9 mouse cellular contexts compared by ENCODE assay signal in genomic region chr4:106955729-106956712, GRCm38 (mm10). TPM values are rescaled to one million over a fixed set of nuclear protein-coding genes. Genes with fewer than 3 reads are reported as not detected.
DNase-seq lines count a peak whose midpoint lies in the region; ATAC-seq and TF ChIP-seq lines count a peak whose summit lies in the region.
"Had no signal": no experiment of that assay in that cellular context is flagged by ENCODE, and none has a peak within 500 bp of the region (broad histone marks: within the 10 kb centered on the region; RNA-seq: fewer than 3 reads in every experiment).

No protein-coding gene starts in this region.

- no peaks in the 10 kb centered on the region for H3K27me3 ChIP-seq in forebrain, embryonic 16.5 days (replicated peaks; ENCODE audit: control insufficient read depth, insufficient read depth, low read length)
- H3K27me3 ChIP-seq in hindbrain, embryonic 16.5 days (replicated peaks; ENCODE audit: control insufficient read depth, insufficient read depth, low read length), result no peaks in the 10 kb centered on the region
- no peaks in the 10 kb centered on the region for H3K27me3 ChIP-seq in liver, embryonic 11.5 days (replicated peaks; ENCODE audit: control insufficient read depth, insufficient read depth, low read length)
- H3K27me3 ChIP-seq in neural tube, embryonic 12.5 days (replicated peaks), result no peaks in the 10 kb centered on the region

- TF ChIP-seq POLR2A in brain, embryonic 14.5 days (IDR thresholded peaks at IDR 0.05; ENCODE audit: borderline replicate concordance, extremely low read depth, insufficient read depth, insufficient read length, poor library complexity, severe bottlenecking), result no peak

- TF ChIP-seq CTCF in brain, embryonic 14.5 days (IDR thresholded peaks at IDR 0.05; ENCODE audit: borderline replicate concordance, extremely low read depth, insufficient read depth, insufficient read length), result no peak

- no peak overlapping the region for H3K4me3 ChIP-seq in forebrain, embryonic 16.5 days (replicated peaks; ENCODE audit: low read length)
- no peak overlapping the region for H3K4me3 ChIP-seq in hindbrain, embryonic 16.5 days (ENCODE audit: low read length)
- H3K4me3 ChIP-seq in liver, embryonic 11.5 days (ENCODE audit: low read depth, low read length), result no peak overlapping the region
- H3K4me3 ChIP-seq in neural tube, embryonic 12.5 days, result no peak overlapping the region
- H3K4me3 ChIP-seq: erythroblast, embryonic 14.5 days had no signal

- no peaks in the 10 kb centered on the region for H3K9me3 ChIP-seq in forebrain, embryonic 16.5 days (ENCODE audit: control insufficient read depth, low read length)
- H3K9me3 ChIP-seq in hindbrain, embryonic 16.5 days (ENCODE audit: control insufficient read depth, low read length), result no peaks in the 10 kb centered on the region
- no peaks in the 10 kb centered on the region for H3K9me3 ChIP-seq in liver, embryonic 11.5 days (ENCODE audit: control insufficient read depth, low read length)
- no peaks in the 10 kb centered on the region for H3K9me3 ChIP-seq in neural tube, embryonic 12.5 days

- H3K36me3 ChIP-seq in forebrain, embryonic 16.5 days (ENCODE audit: control insufficient read depth, insufficient read depth), result no peaks in the 10 kb centered on the region
- H3K36me3 ChIP-seq in hindbrain, embryonic 16.5 days (ENCODE audit: control insufficient read depth, insufficient read depth, low read length), result no peaks in the 10 kb centered on the region
- H3K36me3 ChIP-seq in liver, embryonic 11.5 days (ENCODE audit: control insufficient read depth, insufficient read depth, low read length), result peaks cover 5% of the 10 kb centered on the region; the same call in 1 of the 2 replicates
- 0 out of 2 replicates have a peak, but pooled peaks cover 3% of the 10 kb centered on the region for H3K36me3 ChIP-seq in neural tube, embryonic 12.5 days

- H3K4me2 ChIP-seq in forebrain, embryonic 16.5 days (ENCODE audit: low read length), result peak overlapping the region; percentile 37
- peak overlapping the region; percentile 13; the same call in 1 of the 2 replicates for H3K4me2 ChIP-seq in hindbrain, embryonic 16.5 days (ENCODE audit: low read length)
- peak overlapping the region; percentile 23 for H3K4me2 ChIP-seq in liver, embryonic 11.5 days
- peak overlapping the region; percentile 7; the same call in 1 of the 2 replicates for H3K4me2 ChIP-seq in neural tube, embryonic 12.5 days (replicated peaks)

- H3K9ac ChIP-seq in forebrain, embryonic 16.5 days (replicated peaks; ENCODE audit: low read depth, low read length), result peak overlapping the region; percentile 5
- peak overlapping the region; percentile 11; the same call in 1 of the 2 replicates for H3K9ac ChIP-seq in hindbrain, embryonic 16.5 days (ENCODE audit: low read depth, low read length)
- no peak overlapping the region for H3K9ac ChIP-seq in liver, embryonic 11.5 days (ENCODE audit: low read depth, low read length)
- no peak overlapping the region for H3K9ac ChIP-seq in neural tube, embryonic 12.5 days

- peaks cover 74% of the 10 kb centered on the region for H3K4me1 ChIP-seq in forebrain, embryonic 16.5 days (replicated peaks; ENCODE audit: control insufficient read depth, insufficient read depth, low read length)
- H3K4me1 ChIP-seq in hindbrain, embryonic 16.5 days (ENCODE audit: control insufficient read depth, insufficient read depth, low read depth, low read length), result peaks cover 54% of the 10 kb centered on the region
- H3K4me1 ChIP-seq in liver, embryonic 11.5 days (replicated peaks; ENCODE audit: control insufficient read depth, insufficient read depth, low read length), result peaks cover 51% of the 10 kb centered on the region
- H3K4me1 ChIP-seq in neural tube, embryonic 12.5 days, result peaks cover 87% of the 10 kb centered on the region

- peak overlapping the region; percentile 93 for H3K27ac ChIP-seq in forebrain, embryonic 16.5 days (ENCODE audit: low read length)
- peak overlapping the region; percentile 73 for H3K27ac ChIP-seq in hindbrain, embryonic 16.5 days (ENCODE audit: low read depth, low read length)
- H3K27ac ChIP-seq in liver, embryonic 11.5 days (ENCODE audit: low read depth, low read length), result peak overlapping the region; percentile 45; the same call in 1 of the 2 replicates
- 0 out of 2 replicates have a peak overlapping the region, but pooled peaks have one; percentile 8 for H3K27ac ChIP-seq in neural tube, embryonic 12.5 days

- ATAC-seq in forebrain, embryonic 16.5 days, result peak; percentile 81
- peak; percentile 34 for ATAC-seq in hindbrain, embryonic 16.5 days
- ATAC-seq in liver, embryonic 11.5 days (replicated peaks; ENCODE audit: low FRiP score), result peak; percentile 46
- ATAC-seq in neural tube, embryonic 12.5 days (ENCODE audit: low FRiP score, low read depth), result 0 out of 2 replicates have a peak, but pooled peaks have one; percentile 15

- WGBS in forebrain, embryonic 16.5 days, result 17% methylated on average over 19 of the region's 19 CpGs
- WGBS in hindbrain, embryonic 16.5 days, result 23% methylated on average over 19 of the region's 19 CpGs
- 43% methylated on average over 19 of the region's 19 CpGs for whole genome bisulfite sequencing in liver, embryonic 11.5 days
- WGBS in neural tube, embryonic 12.5 days, result 49% methylated on average over 19 of the region's 19 CpGs

- peak; percentile 65 for DNase-seq in embryo, embryonic 10 days (ENCODE audit: low spot score)
- DNase-seq in embryo, embryonic 9.5 days (ENCODE audit: extremely low spot score), result no peak
- peak; percentile 90 for DNase-seq in brain, embryonic 14.5 days (ENCODE audit: low read depth)
- DNase-seq in liver, embryonic 11.5 days (ENCODE audit: low spot score), result no peak
- DNase-seq in spleen, postnatal 4 days (ENCODE audit: low spot score in 2 of 2), result no peak

RNA-seq across cellular contexts. Expression of gene Ssbp3, which starts 45.5 kb away (rescaled TPM):
- 255 and 257 TPM in 2 replicates for polyA plus RNA-seq in brain, embryonic 14.5 days (2012; rRNA removed)
- polyA plus RNA-seq in forebrain, embryonic 16.5 days (2015; fragmentation: Nextera tagmentation; extraction: Ambion mirVana), result 163 and 167 TPM in 2 replicates
- polyA plus RNA-seq in hindbrain, embryonic 16.5 days (2015; fragmentation: Nextera tagmentation; extraction: Ambion mirVana), result 82.9 and 115 TPM in 2 replicates
- 71.1 and 89.0 TPM in 2 replicates for polyA plus RNA-seq in liver, embryonic 11.5 days (2014; fragmentation: Nextera tagmentation; extraction: Ambion mirVana)
- 308 and 332 TPM in 2 replicates for polyA plus RNA-seq in neural tube, embryonic 12.5 days (2016; fragmentation: Nextera tagmentation; extraction: Ambion mirVana)

Comparison
In these comparisons a context has a peak if more than half of its experiments do, and no peak if none do; other contexts are left out.
1. DNase-seq: peak in embryo, embryonic 10 days (single experiment) and brain, embryonic 14.5 days (single experiment); none in embryo, embryonic 9.5 days (single experiment), liver, embryonic 11.5 days (single experiment) and spleen, postnatal 4 days (0 of 2).
2. ATAC-seq: peak in every context shown above with its lines; median percentile 81 in forebrain, embryonic 16.5 days; 46 in liver, embryonic 11.5 days; 34 in hindbrain, embryonic 16.5 days; 15 in neural tube, embryonic 12.5 days.
3. H3K27ac ChIP-seq: peak in every context shown above with its lines; median percentile 93 in forebrain, embryonic 16.5 days; 73 in hindbrain, embryonic 16.5 days; 45 in liver, embryonic 11.5 days; 8 in neural tube, embryonic 12.5 days.
4. H3K9ac ChIP-seq: peak in forebrain, embryonic 16.5 days (single experiment) and hindbrain, embryonic 16.5 days (single experiment); none in liver, embryonic 11.5 days (single experiment) and neural tube, embryonic 12.5 days (single experiment).
5. Peak in every context shown above with its lines, with median percentiles within 50 percentile points of each other: H3K4me2 ChIP-seq.